Comparison of ENCODE assay signal across 12 mouse cellular contexts in genomic region chr7:31109091-31109490, GRCm38 (mm10). TPM values are rescaled to one million over a fixed set of nuclear protein-coding genes. Genes with fewer than 3 reads are reported as not detected.
DNase-seq lines count a peak whose midpoint lies in the region; ATAC-seq and TF ChIP-seq lines count a peak whose summit lies in the region.
"Had no signal": no experiment of that assay in that cellular context is flagged by ENCODE, and none has a peak within 500 bp of the region (broad histone marks: within the 10 kb centered on the region; RNA-seq: fewer than 3 reads in every experiment).

No protein-coding gene starts in this region.

- no peak overlapping the region for H3K4me2 ChIP-seq in heart, embryonic 14.5 days (ENCODE audit: low read length)
- no peak overlapping the region for H3K4me2 ChIP-seq in heart, embryonic 11.5 days
- no peak overlapping the region for H3K4me2 ChIP-seq in limb, embryonic 14.5 days (replicated peaks; ENCODE audit: low read depth, low read length, severe bottlenecking)
- H3K4me2 ChIP-seq in stomach, postnatal 0 days (replicated peaks; ENCODE audit: low read depth), result no peak overlapping the region
- no peak overlapping the region for H3K4me2 ChIP-seq in midbrain, embryonic 11.5 days

- ATAC-seq in heart, embryonic 14.5 days (ENCODE audit: insufficient number of reproducible peaks, insufficient read depth, low FRiP score, low read depth), result peak; percentile 28; the same call in 1 of the 2 replicates
- ATAC-seq in heart, embryonic 11.5 days (replicated peaks; ENCODE audit: insufficient number of reproducible peaks, low FRiP score, low TSS enrichment), result no peak
- ATAC-seq in limb, embryonic 14.5 days (ENCODE audit: low FRiP score, low read depth), result no peak
- no peak for ATAC-seq in stomach, postnatal 0 days (ENCODE audit: low FRiP score, low TSS enrichment)
- no peak for ATAC-seq in midbrain, embryonic 11.5 days (ENCODE audit: low FRiP score)

- no peak for TF ChIP-seq CTCF in MEL (IDR thresholded peaks at IDR 0.05 in 2 of 3, conservative IDR thresholded peaks at IDR 0.05 in 1 of 3; ENCODE audit: control insufficient read depth in 1 of 3, insufficient read depth in 1 of 3, low read depth in 2 of 3, low read length in 3 of 3, poor library complexity in 1 of 3, severe bottlenecking in 1 of 3)
- TF ChIP-seq CTCF in stomach, postnatal 0 days (IDR thresholded peaks at IDR 0.05; ENCODE audit: low read depth), result no peak

- H3K4me1 ChIP-seq in heart, embryonic 14.5 days (ENCODE audit: control insufficient read depth in 2 of 2, insufficient read depth in 2 of 2, low read length in 2 of 2), result peaks cover 10 to 23% of the 10 kb centered on the region in 2 experiments
- H3K4me1 ChIP-seq in heart, embryonic 11.5 days (ENCODE audit: control insufficient read depth, insufficient read depth, low read length), result peaks cover 16% of the 10 kb centered on the region
- H3K4me1 ChIP-seq in MEL (ENCODE audit: control insufficient read depth in 1 of 2, insufficient read depth in 2 of 2, low read length in 2 of 2), result peaks cover 4 to 25% of the 10 kb centered on the region in 2 experiments
- no peaks in the 10 kb centered on the region for H3K4me1 ChIP-seq in limb, embryonic 14.5 days (ENCODE audit: control insufficient read depth, insufficient read depth, low read length)
- H3K4me1 ChIP-seq in stomach, postnatal 0 days (replicated peaks; ENCODE audit: control insufficient read depth, insufficient read depth), result no peaks in the 10 kb centered on the region
- no peaks in the 10 kb centered on the region for H3K4me1 ChIP-seq in midbrain, embryonic 11.5 days (ENCODE audit: control insufficient read depth, insufficient read depth, low read length)

- TF ChIP-seq EP300 in MEL (IDR thresholded peaks at IDR 0.05; ENCODE audit: low read depth in 1 of 2, low read length in 2 of 2), result no peak
- no peak for TF ChIP-seq EP300 in stomach, postnatal 0 days (optimal IDR thresholded peaks at IDR 0.05)

- no peak overlapping the region for H3K27ac ChIP-seq in heart, embryonic 14.5 days (replicated peaks in 1 of 2; ENCODE audit: control insufficient read depth in 1 of 2, insufficient read depth in 1 of 2, low read depth in 2 of 2, low read length in 2 of 2)
- no peak overlapping the region for H3K27ac ChIP-seq in heart, embryonic 11.5 days (ENCODE audit: low read depth, low read length)
- H3K27ac ChIP-seq in MEL (ENCODE audit: control insufficient read depth, low read depth, low read length), result no peak overlapping the region
- no peak overlapping the region for H3K27ac ChIP-seq in limb, embryonic 14.5 days (replicated peaks; ENCODE audit: low read depth, low read length)
- H3K27ac ChIP-seq in stomach, postnatal 0 days (replicated peaks), result no peak overlapping the region
- no peak overlapping the region for H3K27ac ChIP-seq in midbrain, embryonic 11.5 days (ENCODE audit: low read depth, low read length)
- H3K27ac ChIP-seq: hindbrain, embryonic 10.5 days had no signal

- no peak overlapping the region for H3K9ac ChIP-seq in heart, embryonic 14.5 days (ENCODE audit: low read length)
- no peak overlapping the region for H3K9ac ChIP-seq in heart, embryonic 11.5 days (ENCODE audit: low read depth, low read length)
- H3K9ac ChIP-seq in MEL (ENCODE audit: control insufficient read depth, low read depth, low read length, poor library complexity, severe bottlenecking), result no peak overlapping the region
- H3K9ac ChIP-seq in limb, embryonic 14.5 days (ENCODE audit: low read depth, low read length, severe bottlenecking), result 0 out of 2 replicates have a peak overlapping the region, but pooled peaks have one; percentile 16
- H3K9ac ChIP-seq in stomach, postnatal 0 days (ENCODE audit: low read length), result no peak overlapping the region
- no peak overlapping the region for H3K9ac ChIP-seq in midbrain, embryonic 11.5 days (ENCODE audit: low read length)

- H3K36me3 ChIP-seq in heart, embryonic 14.5 days (ENCODE audit: control insufficient read depth, insufficient read depth, low read length), result no peaks in the 10 kb centered on the region
- H3K36me3 ChIP-seq in heart, embryonic 11.5 days (ENCODE audit: control insufficient read depth, insufficient read depth, low read length), result no peaks in the 10 kb centered on the region
- peaks cover 0 to 10% of the 10 kb centered on the region in 2 experiments; a peak in 2 of 4 replicates for H3K36me3 ChIP-seq in MEL (ENCODE audit: control insufficient read depth in 1 of 2, insufficient read depth in 2 of 2, low read length in 2 of 2)
- H3K36me3 ChIP-seq in limb, embryonic 14.5 days (ENCODE audit: control insufficient read depth, insufficient read depth, low read length), result no peaks in the 10 kb centered on the region
- H3K36me3 ChIP-seq in stomach, postnatal 0 days (ENCODE audit: control insufficient read depth, insufficient read depth, low read length), result no peaks in the 10 kb centered on the region
- no peaks in the 10 kb centered on the region for H3K36me3 ChIP-seq in midbrain, embryonic 11.5 days (ENCODE audit: control insufficient read depth, insufficient read depth, low read length)
- H3K36me3 ChIP-seq: hindbrain, embryonic 10.5 days had no signal

- no peaks in the 10 kb centered on the region for H3K9me3 ChIP-seq in heart, embryonic 14.5 days (ENCODE audit: control insufficient read depth, low read length)
- no peaks in the 10 kb centered on the region for H3K9me3 ChIP-seq in heart, embryonic 11.5 days (replicated peaks; ENCODE audit: control insufficient read depth, low read length)
- H3K9me3 ChIP-seq in MEL (replicated peaks; ENCODE audit: insufficient read depth, low read length), result no peaks in the 10 kb centered on the region
- no peaks in the 10 kb centered on the region for H3K9me3 ChIP-seq in limb, embryonic 14.5 days (ENCODE audit: control insufficient read depth, low read length)
- H3K9me3 ChIP-seq in stomach, postnatal 0 days (ENCODE audit: control insufficient read depth, low read length), result no peaks in the 10 kb centered on the region
- no peaks in the 10 kb centered on the region for H3K9me3 ChIP-seq in midbrain, embryonic 11.5 days (ENCODE audit: control insufficient read depth, low read length)
- H3K9me3 ChIP-seq: hindbrain, embryonic 10.5 days had no signal

- no peak for DNase-seq in MEL (ENCODE audit: low read depth, low spot score)
- DNase-seq in cerebellum, adult 9-11 months, result peak; percentile 83
- peak; percentile 13 for DNase-seq in limb, embryonic 14.5 days (ENCODE audit: low spot score)
- DNase-seq in stomach, postnatal 0 days (ENCODE audit: low spot score), result no peak
- no peak for DNase-seq in midbrain, embryonic 11.5 days (ENCODE audit: low spot score, missing footprints)
- DNase-seq in B cell, adult 2 months, result no peak
- DNase-seq: spleen, adult 18-20 months had no signal

- no peaks in the 10 kb centered on the region for H3K27me3 ChIP-seq in heart, embryonic 14.5 days (ENCODE audit: control insufficient read depth, insufficient read depth, low read length)
- no peaks in the 10 kb centered on the region for H3K27me3 ChIP-seq in heart, embryonic 11.5 days (ENCODE audit: control insufficient read depth, insufficient read depth, low read length)
- no peaks in the 10 kb centered on the region for H3K27me3 ChIP-seq in MEL (ENCODE audit: control insufficient read depth in 1 of 2, insufficient read depth in 2 of 2, low read length in 2 of 2)
- H3K27me3 ChIP-seq in limb, embryonic 14.5 days (ENCODE audit: control insufficient read depth, insufficient read depth, low read length), result no peaks in the 10 kb centered on the region
- no peaks in the 10 kb centered on the region for H3K27me3 ChIP-seq in stomach, postnatal 0 days (ENCODE audit: control insufficient read depth, insufficient read depth, low read length)
- H3K27me3 ChIP-seq in midbrain, embryonic 11.5 days (ENCODE audit: control insufficient read depth, insufficient read depth, low read length), result no peaks in the 10 kb centered on the region

- TF ChIP-seq RAD21 in MEL (IDR thresholded peaks at IDR 0.05; ENCODE audit: low read depth, low read length), result no peak

- WGBS in heart, embryonic 14.5 days, result 23% methylated on average over 6 of the region's 7 CpGs
- 49% methylated on average over 7 of the region's 7 CpGs for WGBS in heart, embryonic 11.5 days (ENCODE audit: insufficient replicate concordance)
- WGBS in limb, embryonic 14.5 days, result 25% methylated on average over 7 of the region's 7 CpGs
- WGBS in stomach, postnatal 0 days, result 36% methylated on average over 7 of the region's 7 CpGs
- WGBS in midbrain, embryonic 11.5 days, result 52% methylated on average over 6 of the region's 7 CpGs

- H3K79me2 ChIP-seq in MEL (ENCODE audit: control insufficient read depth, insufficient read depth, low read length, poor library complexity), result no peaks in the 10 kb centered on the region

- H3K4me3 ChIP-seq in heart, embryonic 14.5 days (ENCODE audit: control insufficient read depth in 1 of 2, insufficient read depth in 1 of 2, low read depth in 1 of 2, low read length in 2 of 2), result no peak overlapping the region
- no peak overlapping the region for H3K4me3 ChIP-seq in heart, embryonic 11.5 days (ENCODE audit: low read depth, low read length)
- H3K4me3 ChIP-seq in MEL (ENCODE audit: control insufficient read depth in 1 of 2, insufficient read depth in 1 of 2, low read depth in 2 of 2, low read length in 2 of 2), result no peak overlapping the region
- no peak overlapping the region for H3K4me3 ChIP-seq in limb, embryonic 14.5 days (replicated peaks; ENCODE audit: low read length)
- H3K4me3 ChIP-seq in stomach, postnatal 0 days (ENCODE audit: low read depth, low read length), result no peak overlapping the region
- no peak overlapping the region for H3K4me3 ChIP-seq in midbrain, embryonic 11.5 days (ENCODE audit: low read depth, low read length)
- H3K4me3 ChIP-seq: erythroblast, embryonic 14.5 days; hindbrain, embryonic 10.5 days had no signal

- TF ChIP-seq POLR2A in MEL (IDR thresholded peaks at IDR 0.05; ENCODE audit: control insufficient read depth in 1 of 2, insufficient read depth in 1 of 2, low read depth in 1 of 2, low read length in 2 of 2, poor library complexity in 1 of 2), result no peak
- TF ChIP-seq POLR2A in limb, embryonic 14.5 days (IDR thresholded peaks at IDR 0.05; ENCODE audit: borderline replicate concordance, extremely low read depth, insufficient read depth, insufficient read length), result no peak

RNA-seq across cellular contexts. Expression of gene Hpn, which starts 6.0 kb away (rescaled TPM):
- polyA plus RNA-seq in heart, embryonic 14.5 days (2014; fragmentation: Nextera tagmentation; extraction: Ambion mirVana), result 1.4 and 2.0 TPM in 2 replicates
- 2.7 and 3.3 TPM in 2 replicates for polyA plus RNA-seq in heart, embryonic 11.5 days (2014; fragmentation: Nextera tagmentation; extraction: Ambion mirVana)
- 0.69 and 1.6 TPM in 2 replicates for total RNA-seq in MEL (2012; rRNA removed)
- 1 to 10 TPM in 1 of 2 experiments, not detected in 1; 1.1 TPM for polyA plus RNA-seq in MEL (2012; ENCODE audit: insufficient read depth in 1 of 2, insufficient read length in 2 of 2, low read depth in 1 of 2, low replicate concordance in 2 of 2, missing spikeins in 1 of 2)
- 5.5 and 6.6 TPM in 2 replicates for polyA plus RNA-seq in limb, embryonic 14.5 days (2012; rRNA removed)
- 2.5 and 3.1 TPM in 2 replicates for polyA plus RNA-seq in limb, embryonic 14.5 days (2014; fragmentation: Nextera tagmentation; extraction: Ambion mirVana)
- 17.9 and 21.7 TPM in 2 replicates for polyA plus RNA-seq in stomach, postnatal 0 days (2015; fragmentation: Nextera tagmentation; extraction: Ambion mirVana)
- 0.44 and 1.2 TPM in 2 replicates for polyA plus RNA-seq in midbrain, embryonic 11.5 days (2014; fragmentation: Nextera tagmentation; extraction: Ambion mirVana)

RNA-seq across cellular contexts. Expression of gene Scn1b, which starts 17.7 kb away (rescaled TPM):
- polyA plus RNA-seq in heart, embryonic 14.5 days (2014; fragmentation: Nextera tagmentation; extraction: Ambion mirVana), result 3.4 and 3.7 TPM in 2 replicates
- 3.0 TPM in 2 replicates for polyA plus RNA-seq in heart, embryonic 11.5 days (2014; fragmentation: Nextera tagmentation; extraction: Ambion mirVana)
- not detected in 2 replicates for total RNA-seq in MEL (2012; rRNA removed)
- polyA plus RNA-seq in MEL (2012; ENCODE audit: insufficient read depth in 1 of 2, insufficient read length in 2 of 2, low read depth in 1 of 2, low replicate concordance in 2 of 2, missing spikeins in 1 of 2), result not detected
- 15.0 and 16.4 TPM in 2 replicates for polyA plus RNA-seq in limb, embryonic 14.5 days (2012; rRNA removed)
- 6.1 and 6.5 TPM in 2 replicates for polyA plus RNA-seq in limb, embryonic 14.5 days (2014; fragmentation: Nextera tagmentation; extraction: Ambion mirVana)
- 2.3 and 2.5 TPM in 2 replicates for polyA plus RNA-seq in stomach, postnatal 0 days (2015; fragmentation: Nextera tagmentation; extraction: Ambion mirVana)
- 0.52 and 1.1 TPM in 2 replicates for polyA plus RNA-seq in midbrain, embryonic 11.5 days (2014; fragmentation: Nextera tagmentation; extraction: Ambion mirVana)

RNA-seq across cellular contexts. Expression of gene Fxyd3, which starts 32.6 kb away (rescaled TPM):
- 0.58 and 0.82 TPM in 2 replicates for polyA plus RNA-seq in heart, embryonic 14.5 days (2014; fragmentation: Nextera tagmentation; extraction: Ambion mirVana)
- polyA plus RNA-seq in heart, embryonic 11.5 days (2014; fragmentation: Nextera tagmentation; extraction: Ambion mirVana), result 0.38 and 1.8 TPM in 2 replicates
- not detected in 2 replicates for total RNA-seq in MEL (2012; rRNA removed)
- not detected for polyA plus RNA-seq in MEL (2012; ENCODE audit: insufficient read depth in 1 of 2, insufficient read length in 2 of 2, low read depth in 1 of 2, low replicate concordance in 2 of 2, missing spikeins in 1 of 2)
- 39.8 and 45.9 TPM in 2 replicates for polyA plus RNA-seq in limb, embryonic 14.5 days (2012; rRNA removed)
- polyA plus RNA-seq in limb, embryonic 14.5 days (2014; fragmentation: Nextera tagmentation; extraction: Ambion mirVana), result 68.9 and 79.5 TPM in 2 replicates
- 1,122 and 1,152 TPM in 2 replicates for polyA plus RNA-seq in stomach, postnatal 0 days (2015; fragmentation: Nextera tagmentation; extraction: Ambion mirVana)
- 1.8 and 2.3 TPM in 2 replicates for polyA plus RNA-seq in midbrain, embryonic 11.5 days (2014; fragmentation: Nextera tagmentation; extraction: Ambion mirVana)
- total RNA-seq: left cerebral cortex, postnatal 14 days had no signal
- polyA plus RNA-seq: erythroblast, embryonic 14.5 days had no signal

RNA-seq across cellular contexts. Expression of gene Gramd1a, which starts 46.6 kb away (rescaled TPM):
- polyA plus RNA-seq in heart, embryonic 14.5 days (2014; fragmentation: Nextera tagmentation; extraction: Ambion mirVana), result 45.9 and 51.4 TPM in 2 replicates
- polyA plus RNA-seq in heart, embryonic 11.5 days (2014; fragmentation: Nextera tagmentation; extraction: Ambion mirVana), result 49.0 and 55.9 TPM in 2 replicates
- total RNA-seq in MEL (2012; rRNA removed), result 18.2 and 21.8 TPM in 2 replicates
- polyA plus RNA-seq in MEL (2012; ENCODE audit: insufficient read depth in 1 of 2, insufficient read length in 2 of 2, low read depth in 1 of 2, low replicate concordance in 2 of 2, missing spikeins in 1 of 2), result 10 to 100 TPM in 1 of 2 experiments, not detected in 1; 65.7 TPM
- polyA plus RNA-seq in limb, embryonic 14.5 days (2012; rRNA removed), result 157 and 216 TPM in 2 replicates
- polyA plus RNA-seq in limb, embryonic 14.5 days (2014; fragmentation: Nextera tagmentation; extraction: Ambion mirVana), result 59.8 and 83.0 TPM in 2 replicates
- polyA plus RNA-seq in stomach, postnatal 0 days (2015; fragmentation: Nextera tagmentation; extraction: Ambion mirVana), result 14.4 and 17.4 TPM in 2 replicates
- 104 and 109 TPM in 2 replicates for polyA plus RNA-seq in midbrain, embryonic 11.5 days (2014; fragmentation: Nextera tagmentation; extraction: Ambion mirVana)

RNA-seq across cellular contexts. Expression of gene Lgi4, which starts 49.9 kb away (rescaled TPM):
- not detected in 2 replicates for polyA plus RNA-seq in heart, embryonic 14.5 days (2014; fragmentation: Nextera tagmentation; extraction: Ambion mirVana)
- 0.13 and 0.34 TPM in 2 replicates for polyA plus RNA-seq in heart, embryonic 11.5 days (2014; fragmentation: Nextera tagmentation; extraction: Ambion mirVana)
- not detected in 2 replicates for total RNA-seq in MEL (2012; rRNA removed)
- not detected for polyA plus RNA-seq in MEL (2012; ENCODE audit: insufficient read depth in 1 of 2, insufficient read length in 2 of 2, low read depth in 1 of 2, low replicate concordance in 2 of 2, missing spikeins in 1 of 2)
- polyA plus RNA-seq in limb, embryonic 14.5 days (2012; rRNA removed), result 2.0 and 2.8 TPM in 2 replicates
- polyA plus RNA-seq in limb, embryonic 14.5 days (2014; fragmentation: Nextera tagmentation; extraction: Ambion mirVana), result 0.39 and 1.1 TPM in 2 replicates
- 0.46 and 0.87 TPM in 2 replicates for polyA plus RNA-seq in stomach, postnatal 0 days (2015; fragmentation: Nextera tagmentation; extraction: Ambion mirVana)
- polyA plus RNA-seq in midbrain, embryonic 11.5 days (2014; fragmentation: Nextera tagmentation; extraction: Ambion mirVana), result 0.58 and 0.85 TPM in 2 replicates
- polyA plus RNA-seq: erythroblast, embryonic 14.5 days had no signal

Comparison
In these comparisons a context has a peak if more than half of its experiments do, and no peak if none do; other contexts are left out.
1. DNase-seq: peak in cerebellum, adult 9-11 months (single experiment) and limb, embryonic 14.5 days (single experiment); none in MEL (single experiment), stomach, postnatal 0 days (single experiment), midbrain, embryonic 11.5 days (single experiment) and B cell, adult 2 months (0 of 2).
2. RNA of gene Fxyd3, which starts 32.6 kb away (polyA plus RNA-seq): 1,122 to 1,152 TPM in stomach, postnatal 0 days; 39.8 to 79.5 TPM in limb, embryonic 14.5 days, 1.8 to 2.3 TPM in midbrain, embryonic 11.5 days, 0.38 to 1.8 TPM in heart, embryonic 11.5 days, 0.58 to 0.82 TPM in heart, embryonic 14.5 days and not detected in MEL; every median in the first group is over 10 times any median in the second.